Comparison of ENCODE assay signal across 8 mouse cellular contexts in the genomic region with DNA sequence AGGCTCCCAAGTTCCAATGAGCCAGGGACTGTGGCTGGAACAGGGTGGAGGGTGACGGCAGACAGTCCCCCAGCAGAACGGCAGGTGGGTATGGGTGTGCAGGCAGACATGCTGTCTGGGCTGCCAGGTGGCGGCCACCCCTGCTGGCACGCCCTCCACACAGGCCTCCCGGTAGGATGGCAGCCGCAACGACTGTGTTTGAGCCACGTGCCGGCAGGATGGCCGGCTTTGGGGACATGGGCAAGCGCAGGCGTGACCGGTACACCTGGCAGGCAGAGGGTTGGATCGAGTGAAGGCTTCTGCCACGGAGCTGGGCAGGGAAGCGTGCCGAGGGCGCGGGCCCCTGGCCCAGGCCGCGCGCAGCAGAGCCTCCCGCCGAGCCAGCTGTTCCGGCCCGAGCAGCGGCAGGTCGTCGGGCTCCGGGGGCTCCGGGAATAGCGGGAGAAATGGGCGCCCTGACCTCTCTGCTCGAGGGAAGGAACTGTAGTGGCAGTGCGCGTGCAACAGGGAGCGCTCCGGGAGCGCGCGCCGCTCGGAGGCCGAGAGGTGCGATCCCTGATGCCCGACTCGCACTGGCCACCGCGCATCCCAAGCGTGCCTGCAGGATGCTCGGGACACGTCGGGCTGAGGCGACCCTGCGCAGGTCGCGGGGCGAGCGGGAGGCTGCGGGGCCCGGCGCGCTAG. TPM values are rescaled to one million over a fixed set of nuclear protein-coding genes. Genes with fewer than 3 reads are reported as not detected.
DNase-seq lines count a peak whose midpoint lies in the region; ATAC-seq lines count a peak whose summit lies in the region.

No protein-coding gene starts in this region.

- no peak for DNase-seq in kidney, adult 8-10 months
- peak; percentile 65 for DNase-seq in embryo, embryonic 10.5 days (ENCODE audit: low spot score)
- peak; percentile 66 for DNase-seq in hindbrain, embryonic 11.5 days (ENCODE audit: low spot score)
- DNase-seq in midbrain, embryonic 10.5 days (ENCODE audit: low spot score) = no peak
- no peak for DNase-seq in frontal cortex, postnatal 14 days (ENCODE audit: low spot score in 2 of 2)
- no peak for DNase-seq in natural killer cell, adult 2 months (ENCODE audit: low spot score in 2 of 2)
- no peak for DNase-seq in ovary, postnatal 10 days (ENCODE audit: low spot score)

- H3K9ac ChIP-seq in kidney, embryonic 14.5 days (ENCODE audit: low read depth, low read length) = no peak overlapping the region
- peak overlapping the region; percentile 37; the same call in 1 of the 2 replicates for H3K9ac ChIP-seq in hindbrain, embryonic 11.5 days (ENCODE audit: low read depth, low read length)

- H3K4me3 ChIP-seq in kidney, embryonic 14.5 days (ENCODE audit: low read length) = peak overlapping the region; percentile 42
- peak overlapping the region; percentile 45 for H3K4me3 ChIP-seq in hindbrain, embryonic 11.5 days (ENCODE audit: low read depth, low read length)
- H3K4me3 ChIP-seq in midbrain, embryonic 10.5 days = peak overlapping the region; percentile 61

- WGBS in kidney, embryonic 14.5 days = 3% methylated on average over 63 of the region's 63 CpGs
- WGBS in hindbrain, embryonic 11.5 days = 2% methylated on average over 63 of the region's 63 CpGs
- WGBS in midbrain, embryonic 10.5 days = 3% methylated on average over 63 of the region's 63 CpGs

- H3K27me3 ChIP-seq in kidney, embryonic 14.5 days (ENCODE audit: control insufficient read depth, insufficient read depth, low read length) = peaks cover 70% of the 10 kb centered on the region
- peaks cover 37% of the 10 kb centered on the region for H3K27me3 ChIP-seq in hindbrain, embryonic 11.5 days (ENCODE audit: control insufficient read depth, insufficient read depth, low read length)
- peaks cover 98% of the 10 kb centered on the region for H3K27me3 ChIP-seq in midbrain, embryonic 10.5 days (ENCODE audit: low read depth, poor library complexity, severe bottlenecking)

- no peaks in the 10 kb centered on the region; the same call in 1 of the 2 replicates for H3K36me3 ChIP-seq in kidney, embryonic 14.5 days (ENCODE audit: control insufficient read depth, insufficient read depth, low read length)
- no peaks in the 10 kb centered on the region for H3K36me3 ChIP-seq in hindbrain, embryonic 11.5 days (ENCODE audit: control insufficient read depth, insufficient read depth, low read length)
- 0 out of 2 replicates have a peak, but pooled peaks cover 6% of the 10 kb centered on the region for H3K36me3 ChIP-seq in midbrain, embryonic 10.5 days

- peak overlapping the region; percentile 65 for H3K4me2 ChIP-seq in kidney, embryonic 14.5 days (replicated peaks; ENCODE audit: low read depth, low read length)
- H3K4me2 ChIP-seq in hindbrain, embryonic 11.5 days (replicated peaks; ENCODE audit: low read depth, low read length) = peak overlapping the region; percentile 91

- no peak for ATAC-seq in kidney, embryonic 14.5 days (ENCODE audit: low FRiP score, low TSS enrichment)
- ATAC-seq in hindbrain, embryonic 11.5 days (ENCODE audit: low FRiP score) = peak; percentile 41

- H3K4me1 ChIP-seq in kidney, embryonic 14.5 days (ENCODE audit: control insufficient read depth, insufficient read depth, low read length) = peaks cover 16% of the 10 kb centered on the region; the same call in 1 of the 2 replicates
- peaks cover 28% of the 10 kb centered on the region for H3K4me1 ChIP-seq in hindbrain, embryonic 11.5 days (replicated peaks; ENCODE audit: control insufficient read depth, insufficient read depth, low read length)
- H3K4me1 ChIP-seq in midbrain, embryonic 10.5 days = peaks cover 55% of the 10 kb centered on the region

- H3K27ac ChIP-seq in kidney, embryonic 14.5 days (ENCODE audit: low read depth, low read length) = no peak overlapping the region
- no peak overlapping the region for H3K27ac ChIP-seq in hindbrain, embryonic 11.5 days (ENCODE audit: low read depth, low read length)
- peak overlapping the region; percentile 64 for H3K27ac ChIP-seq in midbrain, embryonic 10.5 days (replicated peaks)

- H3K9me3 ChIP-seq in kidney, embryonic 14.5 days (ENCODE audit: control insufficient read depth, low read length) = no peaks in the 10 kb centered on the region
- H3K9me3 ChIP-seq in hindbrain, embryonic 11.5 days (ENCODE audit: control insufficient read depth, low read length) = no peaks in the 10 kb centered on the region
- H3K9me3 ChIP-seq in midbrain, embryonic 10.5 days (replicated peaks) = no peaks in the 10 kb centered on the region

RNA-seq across cellular contexts. Expression of a gene that starts 17.2 kb away (rescaled TPM):
- polyA plus RNA-seq in kidney, embryonic 14.5 days (2014; fragmentation: Nextera tagmentation; extraction: Ambion mirVana) = not detected in 2 replicates
- polyA plus RNA-seq in hindbrain, embryonic 11.5 days (2014; fragmentation: Nextera tagmentation; extraction: Ambion mirVana) = 0.25 and 0.43 TPM in 2 replicates
- 0.02 and 0.06 TPM in 2 replicates for polyA plus RNA-seq in midbrain, embryonic 10.5 days (2016; fragmentation: Nextera tagmentation; extraction: Ambion mirVana)

RNA-seq across cellular contexts. Expression of a gene that starts 27.0 kb away (rescaled TPM):
- 9.2 and 13.1 TPM in 2 replicates for polyA plus RNA-seq in kidney, embryonic 14.5 days (2014; fragmentation: Nextera tagmentation; extraction: Ambion mirVana)
- 11.6 and 14.9 TPM in 2 replicates for polyA plus RNA-seq in hindbrain, embryonic 11.5 days (2014; fragmentation: Nextera tagmentation; extraction: Ambion mirVana)
- 16.7 and 19.8 TPM in 2 replicates for polyA plus RNA-seq in midbrain, embryonic 10.5 days (2016; fragmentation: Nextera tagmentation; extraction: Ambion mirVana)

RNA-seq across cellular contexts. Expression of a gene that starts 47.6 kb away (rescaled TPM):
- 0.32 and 0.39 TPM in 2 replicates for polyA plus RNA-seq in kidney, embryonic 14.5 days (2014; fragmentation: Nextera tagmentation; extraction: Ambion mirVana)
- polyA plus RNA-seq in hindbrain, embryonic 11.5 days (2014; fragmentation: Nextera tagmentation; extraction: Ambion mirVana) = 0.40 and 0.52 TPM in 2 replicates
- polyA plus RNA-seq in midbrain, embryonic 10.5 days (2016; fragmentation: Nextera tagmentation; extraction: Ambion mirVana) = 0.22 and 0.37 TPM in 2 replicates

RNA-seq across cellular contexts. Expression of a gene that starts 57.1 kb away (rescaled TPM):
- 0.14 and 0.15 TPM in 2 replicates for polyA plus RNA-seq in kidney, embryonic 14.5 days (2014; fragmentation: Nextera tagmentation; extraction: Ambion mirVana)
- polyA plus RNA-seq in hindbrain, embryonic 11.5 days (2014; fragmentation: Nextera tagmentation; extraction: Ambion mirVana) = not detected in 2 replicates
- polyA plus RNA-seq in midbrain, embryonic 10.5 days (2016; fragmentation: Nextera tagmentation; extraction: Ambion mirVana) = not detected in 2 replicates

Comparison
In these comparisons a context has a peak if more than half of its experiments do, and no peak if none do; other contexts are left out.
1. DNase-seq: peak in embryo, embryonic 10.5 days (single experiment) and hindbrain, embryonic 11.5 days (single experiment); none in kidney, adult 8-10 months (0 of 2), midbrain, embryonic 10.5 days (single experiment), frontal cortex, postnatal 14 days (0 of 2), natural killer cell, adult 2 months (0 of 2) and ovary, postnatal 10 days (single experiment).
2. Peak in every context shown above with its lines, with median percentiles within 50 percentile points of each other: H3K4me3 ChIP-seq.